Mouse (Mus musculus) erythroblast, embryonic 14.5 days (primary cell): ENCODE data around the gene Uqcrc2.

Experiments
- GATA1 ChIP-seq: IDR thresholded peaks from 2 replicates; pipeline ENCODE4 v1.6.1; 2012; ENCODE audit warnings: low read length, inconsistent platforms, mixed read lengths
- TAL1 ChIP-seq: IDR thresholded peaks from 3 replicates; pipeline ENCODE4 v1.6.1; 2012; ENCODE audit warnings: low read length, inconsistent platforms, mixed read lengths

DNA sequence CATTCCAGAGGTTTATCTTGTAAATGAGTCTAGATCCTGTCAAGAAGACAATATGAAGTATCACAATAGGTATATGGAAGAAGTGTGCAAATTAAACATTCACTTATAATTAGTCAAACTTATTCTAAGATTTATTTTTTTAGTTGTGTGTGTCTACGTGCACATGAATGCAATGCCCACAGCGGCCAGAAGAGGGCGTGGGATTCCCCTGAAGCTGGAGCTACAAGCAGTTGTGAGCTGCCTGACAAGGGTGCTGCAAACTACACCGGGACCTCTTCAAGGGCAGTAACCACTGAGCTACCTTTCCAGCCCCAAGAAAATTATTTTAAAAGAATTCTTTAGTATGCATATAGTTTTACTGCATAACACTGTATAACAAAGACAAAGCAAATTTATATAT, 55.7 kb downstream of the Uqcrc2 start:
- TF ChIP-seq GATA1 (no peak), TAL1 (no peak)
